Mouse (Mus musculus) neural tube, embryonic 13.5 days (tissue): ENCODE data around the gene Slc7a1. TPM values are rescaled to one million over a fixed set of nuclear protein-coding genes. Genes with fewer than 3 reads are reported as not detected.

ENCODE experiments used
- ATAC-seq: fragments of 200-750 bp; cut with Nextera tagmentation; 2 replicates; pipeline ENCODE4 v1.8.0; 2017; ENCODE audit warnings: low read depth, mild to moderate bottlenecking, moderate TSS enrichment, moderate library complexity
- H3K27ac ChIP-seq: fragments of 300-500 bp; sonication (generic); replicated peaks from 2 replicates; pipeline ENCODE4 v1.5.1; 2015; ENCODE audit warnings: moderate library complexity, mild to moderate bottlenecking, inconsistent platforms
- H3K27me3 ChIP-seq: fragments of 300-500 bp; sonication (generic); 2 replicates; pipeline ENCODE4 v1.6.1; 2015; ENCODE audit warnings: mild to moderate bottlenecking, inconsistent platforms
- H3K36me3 ChIP-seq: fragments of 300-500 bp; sonication (generic); 2 replicates; pipeline ENCODE4 v1.6.1; 2015; ENCODE audit warnings: mild to moderate bottlenecking, inconsistent platforms
- H3K4me1 ChIP-seq: fragments of 300-500 bp; sonication (generic); replicated peaks from 2 replicates; pipeline ENCODE4 v1.6.1; 2015; ENCODE audit warnings: inconsistent platforms
- H3K4me2 ChIP-seq: fragments of 300-500 bp; sonication (generic); 2 replicates; pipeline ENCODE4 v1.6.1; 2015; ENCODE audit warnings: inconsistent platforms, mild to moderate bottlenecking, moderate library complexity
- H3K4me3 ChIP-seq: fragments of 300-500 bp; sonication (generic); 2 replicates; pipeline ENCODE4 v1.5.1; 2015; ENCODE audit warnings: mild to moderate bottlenecking, inconsistent platforms
- H3K9ac ChIP-seq: fragments of 300-500 bp; sonication (generic); 2 replicates; pipeline ENCODE4 v1.6.1; 2015; ENCODE audit warnings: moderate library complexity, mild to moderate bottlenecking, inconsistent platforms
- H3K9me3 ChIP-seq: fragments of 300-500 bp; sonication (generic); 2 replicates; pipeline ENCODE4 v1.6.1; 2016; ENCODE audit warnings: inconsistent platforms
- WGBS: fragments of 180-500 bp; shearing (Covaris S2); methylation state at CpG from one replicate; pipeline ENCODE4 v1.1.7; 2015; 5-methylcytosine and 5-hydroxymethylcytosine counted together
- polyA plus RNA-seq: library from polyadenylated mRNA; unstranded; fragments of >200 nt; fragmentation: Nextera tagmentation; extraction: Ambion mirVana; gene quantifications from 2 replicates; pipeline ENCODE4 v1.2.1, GENCODE M21; 2015

Slc7a1 gene
- polyA plus RNA-seq, 1 experiment from 2014 or later, result 31.8 TPM

DNA sequence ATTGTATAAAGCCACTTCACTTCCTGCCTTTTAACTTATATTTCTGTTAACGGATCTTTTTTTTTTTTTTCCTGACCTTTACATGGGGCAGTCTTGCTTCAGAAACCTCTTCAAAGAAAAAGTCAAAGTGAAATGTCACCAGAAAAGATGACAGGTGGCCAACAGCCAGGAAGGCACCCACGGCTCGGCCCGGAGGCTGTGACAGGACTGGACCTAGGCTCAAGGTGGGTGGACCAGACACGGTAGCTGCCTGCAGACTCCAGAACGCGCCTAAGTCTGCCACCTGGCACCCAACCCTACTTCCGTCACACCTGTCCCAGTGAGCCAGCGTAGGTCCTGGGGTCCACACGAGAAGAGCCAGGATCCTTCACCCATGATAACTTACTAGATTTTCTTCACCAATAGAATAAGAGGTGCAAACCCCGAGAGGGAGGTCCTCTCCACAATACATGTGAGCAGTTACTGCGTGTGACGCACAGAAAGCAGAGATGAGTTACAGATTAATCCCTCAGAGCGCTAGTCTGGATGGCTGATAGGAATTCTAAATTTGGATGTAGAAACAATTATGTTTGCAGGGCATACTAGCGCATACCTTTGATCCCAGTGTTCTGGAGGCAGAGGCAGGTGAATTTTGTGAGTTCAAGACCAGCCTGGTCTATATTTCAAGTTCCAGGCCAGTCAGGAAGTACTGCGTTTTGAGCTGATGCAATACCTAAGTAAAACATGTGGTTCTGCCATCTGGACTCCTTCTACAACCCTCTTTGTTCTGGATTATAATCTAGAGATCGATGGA, 22.1 kb downstream of the Slc7a1 start:
- WGBS, result 91% methylated on average over 17 of the region's 17 CpGs
- ATAC-seq, result no peak

DNA sequence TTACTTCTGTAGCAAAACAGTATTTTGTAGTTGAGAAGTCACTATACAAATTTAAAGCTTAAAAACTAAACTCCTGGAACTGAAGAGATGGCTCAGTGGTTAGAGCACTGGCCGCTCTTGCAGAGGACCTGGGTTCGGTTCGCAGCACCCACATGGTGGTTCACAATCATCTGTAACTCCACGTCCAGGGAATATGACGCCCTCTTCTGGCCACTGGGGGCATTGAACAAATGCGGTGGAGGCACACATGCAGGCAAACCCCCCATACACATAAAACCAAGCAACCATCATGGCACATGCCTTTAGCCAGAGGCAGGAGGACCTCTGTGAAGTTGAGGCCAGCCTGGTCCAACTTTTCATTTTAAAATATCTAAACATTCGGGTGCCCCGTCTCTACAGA, 23.3 kb downstream of the Slc7a1 start:
- Histone ChIP-seq H3K9me3 (peaks cover 4% of the 10 kb centered on the region; the same call in 1 of the 2 replicates), H3K4me3 (no peak overlapping the region), H3K27me3 (no peaks in the 10 kb centered on the region), H3K36me3 (no peaks in the 10 kb centered on the region), H3K9ac (no peak overlapping the region), H3K4me1 (no peaks in the 10 kb centered on the region), H3K4me2 (no peak overlapping the region), H3K27ac (no peak overlapping the region)
- no peak for ATAC-seq
- 94% methylated on average over 8 of the region's 8 CpGs for WGBS

More for the DNA sequence above, 22.1 kb downstream of the Slc7a1 start:
- no peak overlapping the region for H3K27ac ChIP-seq
- H3K4me1 ChIP-seq, result no peaks in the 10 kb centered on the region
- H3K9ac ChIP-seq, result no peak overlapping the region
- no peaks in the 10 kb centered on the region for H3K27me3 ChIP-seq
- H3K4me2 ChIP-seq, result no peak overlapping the region
- H3K9me3 ChIP-seq, result peaks cover 4% of the 10 kb centered on the region; the same call in 1 of the 2 replicates
- H3K4me3 ChIP-seq, result no peak overlapping the region
- H3K36me3 ChIP-seq, result no peaks in the 10 kb centered on the region

DNA sequence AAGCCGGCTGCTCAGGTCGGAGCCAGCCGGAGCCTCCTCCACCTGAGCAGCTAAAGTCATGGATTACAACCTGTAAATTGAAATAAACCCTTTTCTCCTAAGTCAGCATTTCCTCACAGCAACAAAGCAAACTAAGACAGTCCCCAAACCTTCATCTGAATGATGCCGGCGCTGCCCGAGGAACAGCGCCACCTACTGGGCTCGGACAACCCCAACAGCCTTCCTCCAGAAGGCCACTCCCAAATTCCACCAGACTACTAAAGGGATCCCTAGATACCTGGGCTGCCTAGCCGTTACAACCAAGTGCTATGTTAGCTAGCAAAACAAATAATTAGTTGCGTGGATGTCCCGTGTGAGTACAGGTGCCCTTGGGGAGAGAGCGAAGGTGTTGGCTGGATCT, 24.2 kb downstream of the Slc7a1 start:
- no peak overlapping the region for H3K4me2 ChIP-seq
- WGBS, result 80% methylated on average over 12 of the region's 12 CpGs
- H3K4me3 ChIP-seq, result no peak overlapping the region
- H3K4me1 ChIP-seq, result no peaks in the 10 kb centered on the region
- no peak for ATAC-seq
- H3K27ac ChIP-seq, result no peak overlapping the region
- peaks cover 4% of the 10 kb centered on the region; the same call in 1 of the 2 replicates for H3K9me3 ChIP-seq
- H3K9ac ChIP-seq, result no peak overlapping the region
- no peaks in the 10 kb centered on the region for H3K27me3 ChIP-seq
- H3K36me3 ChIP-seq, result no peaks in the 10 kb centered on the region

DNA sequence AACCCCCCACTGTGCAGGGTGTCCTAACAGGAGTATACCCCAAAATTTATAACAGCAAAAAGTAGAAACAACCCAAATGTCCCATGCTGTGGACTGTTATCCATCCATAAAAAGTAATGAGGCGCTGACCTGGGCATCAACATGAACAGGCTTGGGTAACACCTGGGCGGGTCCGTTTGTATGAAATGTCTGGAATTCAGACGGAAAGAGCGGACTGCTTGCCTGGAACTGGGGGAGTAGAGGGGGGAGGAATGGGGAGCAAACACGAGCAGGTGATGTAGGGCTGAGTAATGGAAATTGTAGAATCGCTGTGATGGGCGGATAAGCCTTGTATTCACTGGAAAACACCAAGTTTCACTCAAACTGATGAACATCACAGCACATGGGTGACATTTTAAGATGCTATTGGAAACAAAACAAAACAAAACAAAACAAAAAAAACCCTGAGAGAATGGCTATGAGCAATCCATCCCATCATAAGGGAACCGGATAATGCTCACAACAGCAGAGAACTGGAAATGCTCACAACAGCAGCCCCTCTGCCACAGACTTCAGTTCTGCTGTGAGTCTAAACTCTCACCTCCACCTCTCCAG, 26.5 kb downstream of the Slc7a1 start:
- Histone ChIP-seq H3K27me3 (no peaks in the 10 kb centered on the region), H3K9ac (no peak overlapping the region), H3K4me1 (no peaks in the 10 kb centered on the region), H3K4me3 (no peak overlapping the region), H3K36me3 (no peaks in the 10 kb centered on the region), H3K9me3 (peaks cover 4% of the 10 kb centered on the region; the same call in 1 of the 2 replicates), H3K27ac (no peak overlapping the region), H3K4me2 (no peak overlapping the region)
- 92% methylated on average over 9 of the region's 9 CpGs for WGBS
- no peak for ATAC-seq

DNA sequence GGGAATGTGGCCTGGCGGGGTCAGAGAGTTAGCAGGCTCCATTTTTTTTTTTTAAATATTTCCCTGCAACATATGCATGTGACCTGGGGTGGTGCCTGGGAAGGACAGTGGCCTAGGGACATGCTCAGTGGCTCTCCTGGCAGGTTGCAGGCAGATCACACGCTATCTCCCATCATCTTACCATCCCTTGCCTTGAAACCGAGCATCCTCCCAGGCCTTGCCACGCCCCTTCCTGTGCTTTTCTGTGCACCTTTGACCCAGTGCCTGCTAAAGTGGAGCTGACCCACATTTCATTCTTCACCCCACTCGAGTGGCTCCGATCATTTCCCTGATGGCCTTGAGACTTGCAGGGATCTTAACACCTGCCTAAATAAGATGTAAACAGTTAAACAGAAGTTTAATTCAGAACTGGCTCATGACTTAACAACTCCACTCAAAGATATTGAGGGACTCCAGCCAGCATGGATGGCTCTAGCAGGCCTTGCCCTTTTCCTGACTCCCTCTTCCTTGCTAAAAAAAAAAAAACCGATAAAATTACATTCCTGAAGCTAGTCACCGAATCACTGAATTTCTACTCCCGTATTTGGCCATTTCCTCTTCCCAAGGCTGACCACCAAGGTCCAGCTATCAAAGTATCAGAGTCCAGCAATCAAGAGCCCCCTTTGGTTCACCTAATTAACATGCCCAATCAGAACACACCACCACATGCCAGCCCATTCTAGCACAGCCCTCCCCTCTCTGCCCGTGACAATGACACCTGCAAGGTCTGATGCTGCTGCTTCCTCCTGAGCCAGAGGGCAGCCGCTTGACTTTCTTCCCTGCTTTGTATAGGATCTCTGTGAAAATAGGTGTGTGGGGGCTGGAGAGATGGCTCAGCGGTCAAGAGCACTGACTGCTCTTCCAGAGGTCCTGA, 27.4 kb downstream of the Slc7a1 start:
- no peak overlapping the region for H3K4me2 ChIP-seq
- no peak overlapping the region for H3K9ac ChIP-seq
- 89% methylated on average over 12 of the region's 12 CpGs for WGBS
- no peak for ATAC-seq
- H3K4me1 ChIP-seq, result no peaks in the 10 kb centered on the region
- no peaks in the 10 kb centered on the region for H3K36me3 ChIP-seq
- H3K27ac ChIP-seq, result no peak overlapping the region
- peaks cover 4% of the 10 kb centered on the region; the same call in 1 of the 2 replicates for H3K9me3 ChIP-seq
- H3K27me3 ChIP-seq, result no peaks in the 10 kb centered on the region
- H3K4me3 ChIP-seq, result no peak overlapping the region

DNA sequence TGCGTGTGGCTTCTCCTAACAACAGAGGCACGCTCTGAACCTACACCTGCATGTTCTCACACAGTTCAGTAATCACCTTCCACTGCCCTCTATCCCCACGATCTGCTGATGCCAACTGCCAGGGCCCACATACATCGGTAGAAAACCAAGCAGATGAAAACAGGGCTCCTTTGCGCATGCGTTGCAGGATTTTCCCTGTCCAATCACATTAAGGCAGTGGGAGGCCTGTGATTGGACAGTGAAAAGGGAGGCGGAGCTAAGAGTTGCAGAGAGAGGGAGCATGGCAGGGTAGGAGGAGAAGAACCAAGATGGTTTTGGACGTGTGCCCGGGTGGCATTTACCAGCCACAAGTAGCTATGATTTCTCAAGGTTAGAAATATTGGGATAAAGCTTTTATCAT, 28.3 kb downstream of the Slc7a1 start:
- no peaks in the 10 kb centered on the region for H3K36me3 ChIP-seq
- H3K4me2 ChIP-seq, result no peak overlapping the region
- no peak overlapping the region for H3K9ac ChIP-seq
- H3K27me3 ChIP-seq, result no peaks in the 10 kb centered on the region
- H3K4me1 ChIP-seq, result no peaks in the 10 kb centered on the region
- H3K9me3 ChIP-seq, result peaks cover 4% of the 10 kb centered on the region; the same call in 1 of the 2 replicates
- no peak overlapping the region for H3K4me3 ChIP-seq
- H3K27ac ChIP-seq, result no peak overlapping the region
- ATAC-seq, result no peak
- 92% methylated on average over 9 of the region's 9 CpGs for WGBS

DNA sequence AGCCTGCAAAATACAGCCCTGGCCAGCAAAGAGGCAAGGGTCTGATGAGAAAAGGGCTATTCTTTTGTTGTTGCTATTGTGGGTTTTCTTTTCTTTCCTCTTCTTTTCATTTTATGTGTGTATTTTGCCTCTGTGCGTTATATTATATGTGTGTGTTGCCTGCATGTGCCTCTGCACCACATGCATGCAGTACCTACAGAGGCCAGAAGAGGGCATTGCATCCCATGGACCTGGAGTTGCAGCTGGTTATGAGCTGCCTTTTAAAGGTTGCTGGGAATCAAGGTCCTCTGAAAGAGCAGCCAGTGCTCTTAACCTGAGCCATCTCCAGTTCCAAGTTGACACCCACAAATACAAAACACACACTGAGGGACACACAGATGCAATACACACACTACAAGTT, 29.1 kb downstream of the Slc7a1 start:
- Histone ChIP-seq H3K27me3 (no peaks in the 10 kb centered on the region), H3K27ac (no peak overlapping the region), H3K4me2 (no peak overlapping the region), H3K9ac (no peak overlapping the region), H3K36me3 (no peaks in the 10 kb centered on the region), H3K9me3 (peaks cover 2% of the 10 kb centered on the region; the same call in 1 of the 2 replicates), H3K4me3 (no peak overlapping the region), H3K4me1 (no peaks in the 10 kb centered on the region)
- ATAC-seq, result no peak
- 96% methylated on average over 1 of the region's 1 CpGs for WGBS

DNA sequence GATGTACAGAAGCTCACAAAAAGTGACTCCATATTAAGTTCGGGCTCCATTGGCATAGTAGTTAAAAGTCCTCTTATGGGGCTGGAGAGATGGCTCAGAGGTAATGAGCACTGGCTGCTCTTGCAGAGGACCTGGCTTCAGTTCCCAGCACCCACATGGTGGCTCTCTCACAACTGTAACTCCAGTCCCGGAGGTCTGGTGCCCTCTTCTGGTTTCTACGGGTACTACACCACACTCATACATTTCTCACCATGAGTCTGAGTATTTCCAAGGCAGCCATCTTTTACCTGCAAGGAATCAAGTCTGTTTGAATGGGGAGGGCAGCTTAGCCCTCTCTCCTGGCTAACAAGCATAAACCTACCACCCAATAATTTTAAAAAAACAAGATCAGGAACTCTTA, 30.5 kb downstream of the Slc7a1 start:
- H3K4me2 ChIP-seq, result no peak overlapping the region
- 96% methylated on average over 3 of the region's 3 CpGs for WGBS
- no peaks in the 10 kb centered on the region; the same call in 1 of the 2 replicates for H3K9me3 ChIP-seq
- ATAC-seq, result no peak
- no peaks in the 10 kb centered on the region for H3K36me3 ChIP-seq
- no peak overlapping the region for H3K27ac ChIP-seq
- H3K27me3 ChIP-seq, result no peaks in the 10 kb centered on the region
- H3K4me1 ChIP-seq, result no peaks in the 10 kb centered on the region
- no peak overlapping the region for H3K4me3 ChIP-seq
- no peak overlapping the region for H3K9ac ChIP-seq

DNA sequence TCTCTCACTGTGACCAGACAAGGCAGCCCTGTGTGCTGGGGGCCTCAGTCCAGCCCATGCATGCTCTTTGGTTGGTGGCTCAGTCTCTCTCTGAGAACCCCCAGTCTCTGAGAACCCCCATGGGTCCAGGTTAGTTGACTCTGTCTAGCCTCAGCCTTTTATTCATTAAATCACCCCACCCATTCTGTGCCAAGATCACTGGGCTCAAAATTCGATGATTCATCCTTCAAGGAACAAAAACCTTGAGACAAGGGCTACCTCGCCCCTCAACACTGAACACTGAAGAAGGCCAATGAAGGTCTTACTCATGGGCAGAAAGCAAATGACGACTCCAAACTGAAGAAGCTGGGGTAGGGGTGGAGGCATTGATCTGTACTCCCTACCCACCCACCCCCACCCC, 31.9 kb downstream of the Slc7a1 start:
- no peak for ATAC-seq
- H3K9me3 ChIP-seq, result no peaks in the 10 kb centered on the region; the same call in 1 of the 2 replicates
- no peaks in the 10 kb centered on the region for H3K36me3 ChIP-seq
- H3K4me2 ChIP-seq, result no peak overlapping the region
- no peaks in the 10 kb centered on the region for H3K27me3 ChIP-seq
- no peak overlapping the region for H3K9ac ChIP-seq
- WGBS, result 91% methylated on average over 3 of the region's 3 CpGs
- H3K27ac ChIP-seq, result no peak overlapping the region
- 0 out of 2 replicates have a peak, but pooled peaks cover 9% of the 10 kb centered on the region for H3K4me1 ChIP-seq
- H3K4me3 ChIP-seq, result no peak overlapping the region

DNA sequence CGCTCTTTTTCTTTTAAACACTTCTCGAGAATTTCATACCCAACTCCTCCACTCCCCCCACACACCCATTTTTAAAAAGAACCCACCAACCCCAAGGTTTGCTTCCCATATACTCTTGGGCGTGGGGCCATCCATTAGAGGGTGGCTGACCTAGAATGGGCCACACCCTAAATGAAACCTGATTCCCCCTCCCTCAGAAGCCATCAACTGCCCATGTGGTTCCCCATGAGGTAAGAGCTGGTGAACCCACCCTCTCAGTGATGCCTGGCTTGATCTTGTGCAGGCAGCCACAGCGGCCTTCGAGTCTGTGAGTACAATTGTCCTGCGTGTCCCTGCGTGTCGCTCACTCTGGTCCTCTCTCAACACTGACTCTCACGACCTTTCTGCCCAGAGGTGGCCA, 33.2 kb downstream of the Slc7a1 start:
- H3K27me3 ChIP-seq, result no peaks in the 10 kb centered on the region
- H3K4me2 ChIP-seq, result no peak overlapping the region
- 0 out of 2 replicates have a peak, but pooled peaks cover 9% of the 10 kb centered on the region for H3K4me1 ChIP-seq
- H3K4me3 ChIP-seq, result no peak overlapping the region
- 91% methylated on average over 9 of the region's 9 CpGs for whole genome bisulfite sequencing
- H3K9ac ChIP-seq, result no peak overlapping the region
- no peak for ATAC-seq
- H3K9me3 ChIP-seq, result no peaks in the 10 kb centered on the region; the same call in 1 of the 2 replicates
- no peak overlapping the region for H3K27ac ChIP-seq
- no peaks in the 10 kb centered on the region for H3K36me3 ChIP-seq

DNA sequence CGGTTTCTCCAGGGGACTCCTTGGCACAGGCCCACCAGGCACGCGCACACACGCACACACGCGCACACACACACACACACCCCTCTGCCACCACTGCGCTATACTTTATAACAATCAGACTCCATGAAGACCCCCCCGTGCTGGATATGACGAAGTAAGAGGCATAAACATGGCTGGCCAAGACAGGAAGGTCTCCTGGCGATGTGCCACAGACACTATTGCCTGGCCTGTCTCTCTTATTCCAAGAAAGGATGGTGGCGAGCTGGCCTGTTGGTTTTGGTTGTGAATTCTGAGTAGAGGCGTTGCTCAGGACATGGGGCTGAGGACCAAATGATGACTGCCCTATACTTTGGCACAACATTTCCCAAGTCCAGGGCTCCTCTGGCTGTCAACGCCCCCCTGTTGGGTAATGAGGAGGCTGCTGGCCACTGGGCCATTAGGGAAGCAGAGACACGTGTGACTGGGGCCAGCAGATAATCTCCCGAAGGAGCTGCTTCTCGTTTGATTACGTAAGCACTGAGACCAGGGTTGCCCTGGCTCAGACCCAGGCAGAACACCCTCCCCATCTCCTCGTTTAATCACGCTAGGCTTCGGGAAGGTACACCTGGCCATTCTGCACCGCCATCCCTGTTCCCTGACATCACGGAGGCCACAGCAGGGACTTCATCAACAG, 36.1 kb downstream of the Slc7a1 start:
- no peak overlapping the region for H3K4me3 ChIP-seq
- H3K9ac ChIP-seq, result no peak overlapping the region
- H3K4me2 ChIP-seq, result no peak overlapping the region
- H3K36me3 ChIP-seq, result no peaks in the 10 kb centered on the region
- no peak for ATAC-seq
- H3K27me3 ChIP-seq, result no peaks in the 10 kb centered on the region
- 0 out of 2 replicates have a peak, but pooled peaks cover 9% of the 10 kb centered on the region for H3K4me1 ChIP-seq
- no peak overlapping the region for H3K27ac ChIP-seq
- 90% methylated on average over 22 of the region's 22 CpGs for WGBS
- H3K9me3 ChIP-seq, result no peaks in the 10 kb centered on the region
